Mouse (Mus musculus) ES-Bruce4 (cell line): ENCODE data around the gene Cdh26. TPM values are rescaled to one million over a fixed set of nuclear protein-coding genes. Genes with fewer than 3 reads are reported as not detected.

Source experiments
- H3K27ac ChIP-seq: 2 replicates; pipeline ENCODE4 v1.5.1; 2012; ENCODE audit warnings: low read length, inconsistent platforms; ENCODE audit not compliant: insufficient read depth
- H3K27me3 ChIP-seq: 2 replicates; pipeline ENCODE4 v1.6.1; 2012; ENCODE audit warnings: mild to moderate bottlenecking, low read length, inconsistent platforms; ENCODE audit not compliant: control insufficient read depth, poor library complexity, insufficient read depth, severe bottlenecking
- H3K36me3 ChIP-seq: 2 replicates; pipeline ENCODE4 v1.6.1; 2012; ENCODE audit warnings: inconsistent platforms, mild to moderate bottlenecking, low read length, moderate library complexity; ENCODE audit not compliant: control insufficient read depth, poor library complexity, insufficient read depth, severe bottlenecking
- H3K4me1 ChIP-seq: one replicate; pipeline ENCODE4 v1.8.1; 2011; ENCODE audit warnings: low read length; ENCODE audit not compliant: control insufficient read depth, insufficient read depth
- H3K4me3 ChIP-seq: 2 replicates; pipeline ENCODE4 v1.5.1; 2011; ENCODE audit warnings: low read depth, mild to moderate bottlenecking, low read length
- H3K9ac ChIP-seq: 2 replicates; pipeline ENCODE4 v1.6.1; 2012; ENCODE audit warnings: low read depth, mild to moderate bottlenecking, inconsistent platforms; ENCODE audit not compliant: poor library complexity, severe bottlenecking
- H3K9me3 ChIP-seq: replicated peaks from 2 replicates; pipeline ENCODE4 v1.6.1; 2012; ENCODE audit warnings: mild to moderate bottlenecking, low read length, inconsistent platforms; ENCODE audit not compliant: control insufficient read depth, poor library complexity, insufficient read depth, severe bottlenecking
- CTCF ChIP-seq: IDR thresholded peaks from one replicate; pipeline ENCODE4 v1.8.1; 2011; ENCODE audit warnings: low read depth, low read length
- EP300 ChIP-seq: IDR thresholded peaks from 2 replicates; pipeline ENCODE4 v1.6.1; 2011; ENCODE audit warnings: low read depth, low read length; ENCODE audit not compliant: insufficient read depth
- POLR2A ChIP-seq: IDR thresholded peaks from one replicate; pipeline ENCODE4 v1.8.1; 2011; ENCODE audit warnings: low read length; ENCODE audit not compliant: insufficient read depth
- polyA plus RNA-seq: library from polyadenylated mRNA; stranded (reverse); fragments of >200 nt; gene quantifications from 2 replicates; pipeline ENCODE4 v1.2.4, GENCODE M21; 2011; ENCODE audit warnings: low read depth; ENCODE audit not compliant: missing spikeins, insufficient read depth, insufficient read length

The Cdh26 gene
- polyA plus RNA-seq, 1 experiment: not detected

GRCm38 (mm10) chr2:178428183-178428582 lies 2.1 kb upstream of the Cdh26 start:
- H3K9ac ChIP-seq: no peak overlapping the region
- H3K36me3 ChIP-seq: no peaks in the 10 kb centered on the region
- H3K9me3 ChIP-seq: no peaks in the 10 kb centered on the region
- TF ChIP-seq POLR2A: no peak
- TF ChIP-seq CTCF: no peak
- TF ChIP-seq EP300: no peak
- H3K4me3 ChIP-seq: no peak overlapping the region
- 0 out of 2 replicates have a peak, but pooled peaks cover 1% of the 10 kb centered on the region for H3K27me3 ChIP-seq
- H3K4me1 ChIP-seq: no peaks in the 10 kb centered on the region
- H3K27ac ChIP-seq: no peak overlapping the region

DNA sequence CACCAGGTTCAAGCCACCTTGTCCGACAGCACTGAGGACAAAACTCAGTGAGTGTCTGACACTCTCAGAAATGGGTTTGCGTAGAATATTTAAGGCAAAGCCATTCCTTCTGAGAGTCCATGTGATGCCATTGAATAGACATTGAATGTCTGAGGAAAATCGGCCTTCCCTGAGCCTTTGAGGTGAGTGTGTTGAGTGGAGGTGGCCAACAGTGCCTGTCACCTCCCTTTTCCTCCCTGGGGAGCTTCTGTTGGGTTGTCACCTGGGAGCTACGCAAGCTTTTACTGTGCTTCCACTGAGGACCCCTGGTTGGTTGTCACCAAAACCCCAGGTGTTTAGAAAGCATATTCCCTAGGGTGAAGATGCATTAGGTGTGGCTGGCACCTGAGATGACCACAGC lies 1.7 kb upstream of the Cdh26 start:
- Histone ChIP-seq H3K9me3 (no peaks in the 10 kb centered on the region), H3K9ac (no peak overlapping the region), H3K4me1 (no peaks in the 10 kb centered on the region), H3K27ac (no peak overlapping the region), H3K36me3 (no peaks in the 10 kb centered on the region), H3K27me3 (0 out of 2 replicates have a peak, but pooled peaks cover 1% of the 10 kb centered on the region), H3K4me3 (no peak overlapping the region)
- no peak for TF ChIP-seq EP300
- TF ChIP-seq CTCF: no peak
- TF ChIP-seq POLR2A: no peak

- Histone ChIP-seq H3K9me3 (no peaks in the 10 kb centered on the region), H3K9ac (no peak overlapping the region), H3K36me3 (no peaks in the 10 kb centered on the region), H3K27me3 (0 out of 2 replicates have a peak, but pooled peaks cover 1% of the 10 kb centered on the region), H3K27ac (no peak overlapping the region), H3K4me1 (no peaks in the 10 kb centered on the region), H3K4me3 (no peak overlapping the region)
- TF ChIP-seq EP300 (no peak), CTCF (no peak), POLR2A (no peak)
Measured at GRCm38 (mm10) chr2:178429426-178429825, 905 bp upstream of the Cdh26 start.

- H3K4me3 ChIP-seq: no peak overlapping the region
- H3K9ac ChIP-seq: no peak overlapping the region
- TF ChIP-seq POLR2A: no peak
- no peaks in the 10 kb centered on the region for H3K9me3 ChIP-seq
- H3K27me3 ChIP-seq: 0 out of 2 replicates have a peak, but pooled peaks cover 1% of the 10 kb centered on the region
- H3K27ac ChIP-seq: no peak overlapping the region
- no peaks in the 10 kb centered on the region for H3K4me1 ChIP-seq
- H3K36me3 ChIP-seq: no peaks in the 10 kb centered on the region
Measured at GRCm38 (mm10) chr2:178433495-178433894, 3.2 kb downstream of the Cdh26 start.

- H3K4me1 ChIP-seq: no peaks in the 10 kb centered on the region
- no peaks in the 10 kb centered on the region for H3K9me3 ChIP-seq
- no peak for TF ChIP-seq EP300
- TF ChIP-seq CTCF: no peak
- no peak for TF ChIP-seq POLR2A
- no peaks in the 10 kb centered on the region for H3K36me3 ChIP-seq
- no peak overlapping the region for H3K27ac ChIP-seq
- H3K27me3 ChIP-seq: 0 out of 2 replicates have a peak, but pooled peaks cover 1% of the 10 kb centered on the region
- no peak overlapping the region for H3K9ac ChIP-seq
- H3K4me3 ChIP-seq: no peak overlapping the region
Measured at GRCm38 (mm10) chr2:178433903-178434302, 3.6 kb downstream of the Cdh26 start.

DNA sequence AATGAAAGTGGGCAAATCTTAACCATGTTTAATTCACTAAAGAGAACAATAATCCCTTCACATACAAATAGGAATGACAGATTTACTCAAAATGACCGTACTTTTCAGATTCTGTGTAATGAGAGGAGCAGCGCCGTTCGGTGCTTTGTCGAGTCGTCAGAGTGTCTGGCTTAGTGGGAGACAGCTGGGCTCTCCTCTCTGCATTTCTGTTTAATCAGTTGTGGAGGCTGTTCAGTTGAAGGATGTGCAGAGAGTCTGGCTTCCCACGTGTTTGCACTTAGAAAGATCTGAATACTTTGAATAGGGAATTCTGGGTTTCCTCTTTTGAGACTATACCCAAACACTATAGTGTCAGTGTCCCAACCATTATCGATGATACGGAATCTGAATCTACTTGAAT lies 7.0 kb downstream of the Cdh26 start:
- Histone ChIP-seq H3K27ac (no peak overlapping the region), H3K4me1 (no peaks in the 10 kb centered on the region), H3K27me3 (no peaks in the 10 kb centered on the region), H3K9ac (no peak overlapping the region), H3K9me3 (no peaks in the 10 kb centered on the region), H3K36me3 (no peaks in the 10 kb centered on the region), H3K4me3 (no peak overlapping the region)
- TF ChIP-seq EP300: no peak
- no peak for TF ChIP-seq CTCF
- no peak for TF ChIP-seq POLR2A
